Mouse (Mus musculus) skeletal muscle tissue, adult 2 months (tissue): Measurements from ENCODE around the gene Hsph1.

Source experiments
- DNase-seq: peaks from one replicate; pipeline ENCODE4 v3.0.0-alpha.2; 2012; ENCODE audit warnings: low read depth, low spot score

The Hsph1 gene

GRCm38 (mm10) chr5:149642366-149642765 is 6.2 kb upstream of the Hsph1 start:
- DNase-seq, result no peak

GRCm38 (mm10) chr5:149641277-149641892 is 5.2 kb upstream of the Hsph1 start:
- DNase-seq, result no peak

GRCm38 (mm10) chr5:149637306-149637705 is 1.1 kb upstream of the Hsph1 start:
- no peak for DNase-seq

DNA sequence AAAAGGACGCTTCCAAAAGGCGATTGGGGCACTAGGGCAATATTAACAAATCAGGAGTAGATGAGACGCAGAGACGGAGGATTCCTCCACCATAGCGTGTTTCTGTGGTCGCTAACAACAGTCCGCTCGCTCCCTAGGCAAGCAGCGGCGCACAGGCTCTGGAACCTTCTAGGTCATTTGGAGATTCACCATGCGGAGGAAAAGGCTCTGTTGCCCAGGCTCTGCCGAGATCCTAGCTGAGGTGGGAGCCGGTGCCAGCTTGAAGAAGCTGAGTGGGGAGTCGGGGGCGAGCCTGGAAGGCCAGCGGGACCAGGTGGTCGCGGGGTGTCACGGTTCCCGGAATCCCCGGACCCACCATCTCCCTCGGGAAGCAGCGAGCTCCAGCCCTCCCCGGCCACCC is 620 bp downstream of the Hsph1 start:
- no peak for DNase-seq

GRCm38 (mm10) chr5:149634409-149635035 is 1.7 kb downstream of the Hsph1 start:
- no peak for DNase-seq

- DNase-seq, result no peak
Observed at GRCm38 (mm10) chr5:149625547-149625946, 10.6 kb downstream of the Hsph1 start.

DNA sequence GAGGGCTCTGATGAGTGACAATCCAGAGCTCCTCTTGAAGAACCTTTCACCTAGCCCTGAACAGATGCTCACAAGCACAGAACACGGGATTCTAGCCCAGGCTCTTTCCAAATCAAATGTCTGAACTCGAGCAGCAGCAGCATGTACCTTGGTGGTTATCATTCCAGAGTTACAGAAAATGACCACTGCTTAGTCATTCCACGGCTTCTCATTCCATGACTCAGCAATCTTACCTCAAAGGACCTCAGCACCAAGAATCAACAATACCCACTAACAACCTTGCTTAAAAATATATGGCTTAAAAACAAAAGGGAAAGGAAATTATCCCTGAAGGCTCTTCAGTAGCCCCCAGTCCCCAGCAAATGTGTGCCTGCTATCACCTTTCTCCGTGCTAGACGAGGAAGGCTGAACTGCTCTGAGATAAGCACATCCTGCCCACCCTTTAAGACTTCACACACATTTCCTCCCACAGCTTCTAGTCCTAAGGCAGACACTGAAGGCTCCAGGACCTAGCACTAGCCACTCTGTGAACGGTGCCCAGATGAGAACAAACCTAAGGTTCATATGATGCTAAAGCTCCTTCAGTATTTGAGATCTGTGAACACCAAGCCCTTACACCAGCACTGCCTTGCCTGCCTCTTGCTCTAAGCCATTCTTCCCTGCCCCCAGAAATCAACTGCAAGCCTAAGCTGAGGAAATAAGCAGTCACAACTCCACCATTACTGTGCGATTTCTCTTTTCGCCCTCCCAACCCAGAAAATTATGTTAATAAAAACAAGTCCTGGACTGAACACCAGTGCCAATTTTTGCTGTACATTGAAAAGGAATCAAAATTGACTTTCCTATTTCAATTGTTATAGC is 12.1 kb downstream of the Hsph1 start:
- no peak for DNase-seq

DNA sequence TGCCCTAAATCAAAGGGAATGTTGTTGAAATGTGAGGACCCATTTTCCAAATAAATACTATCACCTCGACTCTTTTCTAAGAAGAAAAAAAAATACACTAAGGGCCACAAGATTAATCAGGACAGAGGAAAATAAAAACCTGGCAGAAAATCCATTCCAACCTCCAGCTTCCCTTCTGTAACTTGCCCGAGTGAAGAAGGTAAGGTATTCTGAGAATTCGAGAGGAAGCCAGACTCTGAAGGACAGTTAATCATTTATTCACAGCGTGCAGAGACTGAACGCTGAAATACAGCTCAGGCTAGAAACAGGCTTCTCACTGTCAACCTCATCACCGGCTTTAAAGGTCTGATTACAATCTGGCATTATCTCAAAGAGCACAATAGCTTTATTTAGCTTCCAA is 13.5 kb downstream of the Hsph1 start:
- no peak for DNase-seq

DNA sequence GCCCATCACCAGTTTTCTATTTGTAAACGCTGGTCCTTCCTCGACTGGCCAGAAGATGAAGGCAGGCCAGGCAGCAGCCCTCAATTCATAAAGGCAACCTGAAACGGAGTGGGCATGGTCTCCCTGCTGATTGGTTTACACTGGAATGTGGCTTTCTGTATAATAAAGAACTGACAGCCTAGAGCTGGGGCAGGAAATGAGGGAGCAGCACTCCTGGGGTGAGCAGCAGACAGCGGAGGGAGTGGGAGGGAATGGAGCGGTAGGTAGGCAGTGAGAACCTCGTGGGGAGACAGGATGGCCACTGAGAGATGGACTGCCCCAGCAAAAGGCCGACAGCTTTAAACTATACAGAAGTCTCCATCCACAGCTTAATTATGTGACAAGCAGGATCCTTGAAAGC is 14.0 kb downstream of the Hsph1 start:
- DNase-seq, result no peak

DNA sequence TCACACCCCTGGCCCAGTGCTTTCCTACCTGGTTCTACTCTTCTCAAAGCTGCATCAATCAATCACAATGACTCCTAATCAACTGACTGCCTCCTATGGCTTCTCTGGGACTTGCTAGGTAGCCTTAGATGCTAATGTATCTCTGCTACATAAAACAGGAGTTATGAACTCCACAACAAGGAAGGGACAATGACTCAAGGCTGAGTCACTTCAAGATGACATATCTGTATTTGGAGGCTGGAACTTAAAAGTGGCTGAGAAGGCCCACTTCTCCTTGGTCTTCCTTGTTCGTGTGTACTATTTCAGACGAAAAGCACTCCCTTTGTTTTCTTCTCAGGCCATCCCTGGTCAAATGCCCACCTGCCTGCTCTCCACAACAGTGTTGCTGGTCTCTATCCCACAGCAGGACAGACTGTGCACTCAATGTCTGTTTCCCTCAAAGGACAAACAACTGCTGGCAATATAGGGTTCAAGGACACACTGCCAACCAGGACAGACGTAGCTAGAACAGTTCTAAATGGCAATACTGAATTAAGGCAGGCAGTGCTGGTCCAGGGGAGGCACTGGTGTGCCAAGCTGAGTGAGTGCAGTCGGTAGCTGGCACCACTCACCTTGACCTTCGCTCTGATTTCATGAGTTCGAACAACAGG is 18.3 kb downstream of the Hsph1 start:
- DNase-seq, result no peak

DNA sequence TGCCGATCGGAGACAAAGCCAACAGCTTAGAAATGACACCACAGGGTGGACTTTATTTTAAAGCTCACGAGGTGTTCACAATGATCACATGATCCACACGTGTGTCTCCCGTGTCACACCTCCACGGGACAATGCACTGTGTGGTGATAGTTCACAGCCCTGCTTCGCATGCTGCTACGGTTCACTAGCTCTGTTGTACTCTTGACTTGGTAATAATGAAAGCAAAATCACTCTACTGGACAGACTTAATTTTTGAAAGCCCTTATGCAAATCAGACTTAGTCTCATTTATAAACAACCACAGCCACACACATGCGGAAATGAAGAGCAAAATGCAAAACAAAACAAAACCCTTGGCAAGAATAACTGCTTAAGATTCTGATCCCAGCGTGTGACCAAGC is 19.4 kb downstream of the Hsph1 start:
- no peak for DNase-seq

DNA sequence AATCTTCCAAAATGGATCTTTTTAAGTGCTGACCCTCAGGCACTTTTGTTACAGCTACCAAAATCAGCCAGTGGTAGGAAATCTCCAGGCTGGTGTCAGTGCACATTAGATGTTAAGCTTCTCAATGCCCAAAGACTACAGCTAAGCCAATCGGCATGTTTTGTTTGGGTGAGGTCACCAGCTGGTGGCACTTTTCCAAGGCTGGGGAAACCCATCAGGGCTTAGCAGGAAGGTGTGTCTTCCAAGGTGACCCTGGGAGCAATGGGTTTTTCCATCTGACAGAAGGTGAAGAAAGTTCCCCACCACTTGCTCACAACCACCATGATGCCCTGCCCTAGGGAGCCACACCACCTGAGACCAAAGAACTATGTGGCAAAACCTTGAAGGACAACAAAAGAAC is 20.0 kb downstream of the Hsph1 start:
- DNase-seq, result no peak

GRCm38 (mm10) chr5:149612740-149613139 is 23.4 kb downstream of the Hsph1 start:
- DNase-seq, result peak; percentile 7

DNA sequence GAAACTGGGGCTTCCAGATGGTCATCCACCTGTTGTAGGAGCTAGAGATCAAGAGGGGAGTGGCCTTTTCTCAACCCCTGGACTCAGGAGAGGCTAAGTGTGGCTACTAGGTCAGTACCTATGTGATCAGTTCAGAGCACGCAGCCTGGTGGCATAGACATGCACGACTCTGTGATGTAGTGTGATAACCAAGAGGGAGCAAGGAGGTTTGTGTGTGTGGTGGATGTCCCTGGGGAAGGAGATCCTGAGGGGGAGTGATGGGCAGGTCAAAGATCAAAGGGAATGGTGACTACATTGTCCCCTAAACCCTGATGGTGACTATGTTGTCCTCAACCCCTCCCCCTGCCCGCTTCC is 24.0 kb downstream of the Hsph1 start:
- no peak for DNase-seq

DNA sequence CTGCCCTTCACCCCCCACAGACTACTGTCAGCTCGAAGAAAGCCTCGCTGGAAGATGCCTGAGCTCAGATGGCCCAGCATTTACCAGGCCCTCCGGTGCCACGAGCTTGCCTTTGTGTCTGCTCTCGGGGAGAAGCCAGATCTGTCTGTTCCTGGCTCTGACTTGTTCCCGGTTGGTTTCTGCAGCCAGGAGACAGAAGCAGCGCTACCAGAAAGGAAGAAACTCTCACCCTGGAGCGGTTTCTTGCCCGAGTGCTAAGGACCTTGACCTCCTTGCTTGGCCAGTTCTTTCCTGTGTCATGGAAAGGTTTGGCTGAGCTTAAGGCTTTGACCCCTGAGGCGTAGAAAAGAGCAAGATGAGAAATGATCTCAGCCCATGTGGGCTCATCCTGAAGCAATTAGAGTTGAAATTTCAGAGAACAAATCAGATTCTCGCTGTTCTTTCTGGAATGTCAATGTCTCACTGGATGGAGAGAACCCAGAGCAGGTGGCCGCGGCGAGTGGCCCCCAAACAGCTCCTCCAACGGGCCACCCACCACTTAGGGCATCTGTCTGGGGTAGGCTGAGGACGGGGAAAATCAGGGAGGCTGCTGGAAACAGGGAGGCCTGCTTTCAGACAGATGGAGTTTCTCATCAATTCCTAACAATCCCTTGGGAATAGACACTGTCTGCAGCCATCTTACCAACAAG is 24.6 kb downstream of the Hsph1 start:
- DNase-seq, result peak; percentile 52

GRCm38 (mm10) chr5:149607083-149607720 is 29.0 kb downstream of the Hsph1 start:
- DNase-seq, result no peak

DNA sequence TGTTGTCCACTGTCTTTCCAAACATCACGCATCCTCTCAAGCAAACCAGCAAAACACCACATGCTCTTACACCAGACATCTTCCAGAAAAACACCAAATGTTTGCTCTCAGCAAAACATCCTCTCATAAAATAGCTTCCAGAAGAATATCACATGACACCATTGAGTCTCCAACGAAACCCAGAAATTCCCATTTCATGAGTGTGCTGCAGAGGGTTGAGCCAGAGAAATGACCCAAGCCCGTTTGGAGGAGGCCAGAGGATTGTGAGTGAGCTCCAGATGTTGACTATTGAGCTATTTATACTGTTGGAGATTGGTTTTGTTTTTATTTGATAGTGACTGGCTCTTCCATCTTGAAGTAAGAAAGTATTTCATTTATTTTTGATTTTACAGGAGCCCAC is 32.9 kb downstream of the Hsph1 start:
- peak; percentile 51 for DNase-seq

- DNase-seq, result no peak
Observed at GRCm38 (mm10) chr5:149601996-149602395, 34.2 kb downstream of the Hsph1 start.

GRCm38 (mm10) chr5:149597351-149597750 is 38.8 kb downstream of the Hsph1 start:
- DNase-seq, result no peak

- DNase-seq, result no peak
Observed at GRCm38 (mm10) chr5:149594215-149594614, 42.0 kb downstream of the Hsph1 start.

DNA sequence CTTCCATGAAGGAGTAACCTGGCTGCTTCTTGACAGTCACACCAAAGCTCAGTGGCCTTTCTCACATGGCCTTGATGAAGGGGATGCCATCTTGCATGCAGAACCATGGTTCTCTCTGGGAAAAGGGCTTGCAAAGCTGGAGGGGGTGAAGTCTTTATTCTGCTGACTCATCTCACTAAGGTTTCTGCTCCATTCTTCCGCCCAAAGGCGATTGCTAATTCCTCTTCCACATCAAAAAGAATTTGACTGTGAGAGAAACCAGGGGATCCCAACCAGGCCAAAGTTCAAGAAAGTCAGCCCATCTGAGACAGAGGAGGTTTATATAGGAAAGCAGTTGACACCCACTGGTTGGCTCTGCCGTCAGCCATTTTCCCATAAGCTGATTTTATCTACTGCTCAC is 46.2 kb downstream of the Hsph1 start:
- DNase-seq, result no peak
